Mouse (Mus musculus): Measurements from ENCODE around the gene Rnaseh2b.

DNA sequence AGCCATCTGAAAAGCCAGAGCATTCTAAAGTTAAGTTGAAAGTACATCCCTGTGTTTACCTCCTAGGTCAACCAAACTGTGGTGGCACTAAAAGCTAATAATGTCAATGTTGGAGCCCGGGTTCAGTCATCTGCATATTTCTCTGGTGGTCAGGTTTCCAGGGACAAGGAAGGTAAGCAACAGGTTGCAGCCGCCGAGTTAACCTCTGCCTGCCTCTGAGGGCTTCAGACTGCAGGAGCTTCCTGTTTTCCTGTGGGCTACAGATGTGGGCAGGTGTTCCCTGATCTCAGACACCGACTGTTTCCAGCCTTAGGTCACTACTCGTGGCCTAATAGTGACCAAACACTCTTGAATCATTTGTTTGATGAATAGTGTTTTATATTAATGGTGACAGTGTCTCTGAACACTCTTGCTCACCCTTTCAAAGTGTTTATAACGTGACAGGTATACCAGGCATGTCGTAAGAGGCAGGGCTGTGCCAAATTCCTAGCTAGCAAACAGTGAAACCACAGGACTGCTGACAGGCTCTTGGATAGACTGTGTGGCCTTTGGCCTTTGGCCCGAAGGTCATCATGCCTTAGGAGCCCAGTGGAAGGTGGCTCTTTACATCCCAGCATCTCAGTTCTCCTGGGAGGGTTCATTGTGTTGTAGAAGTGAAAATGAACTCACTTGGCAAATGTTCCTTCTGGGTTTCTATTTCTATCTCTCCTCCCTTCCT is 69.0 kb downstream of the Rnaseh2b start:
- TF ChIP-seq GATA1 (IDR thresholded peaks at IDR 0.05; ENCODE audit: borderline replicate concordance, low read length) (no peak), CTCF (IDR thresholded peaks at IDR 0.05; ENCODE audit: low read depth, low read length) (no peak), POLR2AphosphoS5 (IDR thresholded peaks at IDR 0.05; ENCODE audit: insufficient replicate concordance, low read depth, low read length) (no peak), TAL1 (conservative IDR thresholded peaks at IDR 0.05; ENCODE audit: low read depth, low read length) (no peak)
